Mouse (Mus musculus) cerebellum, postnatal 14 days (tissue): ENCODE measurements around the gene Spin2e.
"Not testable (repeated sequence)": the region's sequence is repeated elsewhere in the genome, so short reads cannot be mapped to it uniquely, and the experiment has no call there.

Experiments
- DNase-seq, 2 experiments: peaks; one replicate each; pipeline ENCODE4 v3.0.0; 2021; ENCODE audit warnings: mixed read lengths in 2 of 2

Spin2e gene

GRCm38 (mm10) chrX:31618820-31619219, at the start of gene Spin2e:
Gene Spin2e, minus strand, starts transcription at chrX:31618920.
- DNase-seq: not testable (repeated sequence)

DNA sequence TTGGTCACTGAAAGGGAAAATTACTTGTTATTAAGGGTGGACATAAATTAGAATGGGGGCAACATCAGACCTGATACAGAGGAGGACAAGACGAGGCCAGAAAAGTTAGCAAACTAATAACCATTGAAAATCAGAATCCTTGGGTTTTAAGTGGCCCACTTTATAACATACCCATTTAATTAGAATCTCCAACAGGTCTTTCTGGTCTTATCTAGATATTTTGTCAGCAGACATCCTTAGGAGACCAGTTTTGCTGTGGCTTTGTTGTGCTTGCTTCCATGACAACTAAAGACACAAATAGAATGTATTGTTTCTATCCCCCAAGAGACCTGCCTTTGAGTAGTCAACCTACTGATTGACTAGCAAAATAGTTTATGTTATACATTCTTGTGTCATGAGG, 44.5 kb downstream of the Spin2e start, which contains the start of gene Gm21883:
Gene Gm21883 (minus strand): TSS at position 101 of the 400 bp plus-strand sequence.
- DNase-seq: not testable (repeated sequence)
